Mouse (Mus musculus) cerebellum, adult 11 months (tissue): ENCODE data around the gene Skap1.
"Not testable (repeated sequence)": the region's sequence is repeated elsewhere in the genome, so short reads cannot be mapped to it uniquely, and the experiment has no call there.

Experiments
- DNase-seq: peaks from one replicate; pipeline ENCODE4 v3.0.0; 2022

The Skap1 gene

GRCm38 (mm10) chr11:96761984-96762383 is 297.6 kb downstream of the Skap1 start:
- no peak for DNase-seq

DNA sequence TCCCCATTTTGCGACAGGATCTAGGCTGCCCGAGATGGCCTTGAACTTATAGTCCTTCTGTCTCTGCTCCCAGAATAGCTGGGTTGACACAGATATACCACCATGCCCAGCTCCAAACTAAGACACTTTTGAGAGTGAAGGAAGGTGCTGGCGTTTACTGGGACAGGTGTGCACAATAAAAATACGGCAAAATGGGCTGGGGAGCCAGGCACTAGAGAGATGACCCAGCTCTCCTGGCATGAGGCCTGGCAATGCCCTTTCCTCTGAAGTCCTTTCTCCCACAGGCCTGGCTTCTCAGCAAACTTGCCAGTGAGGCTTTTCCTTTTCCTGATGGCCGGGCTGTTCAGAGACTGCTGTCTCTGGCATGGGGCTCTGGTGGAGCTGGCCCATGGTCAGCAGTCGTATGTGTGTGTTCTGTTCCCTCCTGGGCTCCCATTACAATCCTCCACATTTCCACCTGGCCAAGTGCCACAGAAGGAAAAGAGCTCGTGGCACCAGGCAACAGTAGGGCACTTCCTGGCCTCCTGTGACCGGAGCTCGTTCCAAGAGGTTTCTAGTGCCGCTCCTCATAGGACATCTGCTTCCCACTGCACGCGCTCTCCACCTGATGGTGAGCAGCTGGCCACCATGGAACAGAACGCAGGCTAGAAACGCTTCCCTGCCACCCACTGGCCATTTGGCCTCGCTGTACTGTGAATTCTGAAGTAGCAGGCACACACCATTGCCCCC is 298.5 kb downstream of the Skap1 start:
- peak; percentile 83 for DNase-seq

GRCm38 (mm10) chr11:96764511-96765350 is 300.3 kb downstream of the Skap1 start:
- no peak for DNase-seq

- no peak for DNase-seq
Measured at GRCm38 (mm10) chr11:96765645-96766044, 301.3 kb downstream of the Skap1 start.

- DNase-seq: no peak
Measured at GRCm38 (mm10) chr11:96766555-96766954, 302.2 kb downstream of the Skap1 start.

- no peak for DNase-seq
Measured at GRCm38 (mm10) chr11:96767096-96767495, 302.7 kb downstream of the Skap1 start.

- no peak for DNase-seq
Measured at GRCm38 (mm10) chr11:96768240-96768639, 303.8 kb downstream of the Skap1 start.

GRCm38 (mm10) chr11:96771274-96771975 is 307.0 kb downstream of the Skap1 start:
- DNase-seq: no peak

DNA sequence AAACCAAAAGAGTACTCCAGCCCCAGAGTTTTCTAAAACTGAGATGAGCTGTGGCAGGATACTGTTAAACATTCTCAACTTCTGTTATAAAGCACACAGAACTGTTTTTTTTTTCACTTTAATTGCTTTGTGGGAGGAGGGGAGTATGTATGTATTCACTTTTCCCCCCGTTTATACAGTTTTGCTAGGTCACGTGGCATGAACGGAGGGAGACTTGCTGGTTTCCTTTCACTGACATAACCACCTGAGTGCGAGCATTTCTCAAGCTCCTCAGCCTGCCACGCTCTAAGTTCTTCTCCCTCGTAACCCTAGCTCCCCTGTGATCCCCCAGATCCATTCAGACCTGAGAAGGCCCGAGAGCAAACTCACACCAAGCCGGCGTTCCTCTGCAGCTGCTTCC is 308.0 kb downstream of the Skap1 start:
- DNase-seq: no peak

DNA sequence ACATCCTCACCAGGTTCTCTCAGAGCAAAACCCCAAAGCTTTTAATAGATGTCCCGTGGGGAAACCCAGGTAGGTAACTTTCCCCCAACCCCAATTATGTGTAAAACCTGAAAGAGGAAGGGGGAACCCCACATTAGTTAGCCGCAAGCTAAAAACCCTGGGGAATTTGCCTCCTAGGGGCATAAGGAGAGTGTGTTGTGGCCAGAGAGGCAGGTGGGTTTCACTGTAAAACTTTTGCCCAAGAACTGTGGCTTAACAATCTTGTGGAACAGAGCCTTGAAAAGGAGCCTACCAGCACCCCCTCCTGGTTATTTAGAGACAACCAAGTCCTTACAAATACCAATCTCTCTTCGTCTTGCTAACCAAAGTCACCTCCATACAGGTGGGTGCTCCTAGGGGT is 310.1 kb downstream of the Skap1 start:
- no peak for DNase-seq

- DNase-seq: no peak
Measured at GRCm38 (mm10) chr11:96775063-96775462, 310.7 kb downstream of the Skap1 start.

- no peak for DNase-seq
Measured at GRCm38 (mm10) chr11:96775665-96776064, 311.3 kb downstream of the Skap1 start.

DNA sequence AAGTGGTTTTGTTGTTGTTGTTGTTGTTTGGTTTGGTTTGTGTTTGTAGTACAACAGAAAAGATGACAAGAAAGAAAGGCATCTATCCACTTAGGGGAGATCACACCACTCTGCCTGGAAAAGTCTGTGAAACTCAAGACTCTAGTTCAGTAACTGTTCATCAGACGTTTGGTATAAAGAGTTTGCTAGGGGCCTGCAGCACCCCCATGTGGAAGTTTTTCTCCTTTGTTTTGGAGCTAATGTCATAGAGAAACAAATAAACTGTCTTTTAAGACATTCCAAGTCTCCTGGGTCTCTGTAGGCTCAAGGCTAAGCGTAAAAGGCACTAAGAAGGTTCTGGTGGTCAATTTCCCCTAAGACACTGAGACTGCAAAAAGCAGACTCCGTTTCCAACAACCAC is 311.7 kb downstream of the Skap1 start:
- no peak for DNase-seq

DNA sequence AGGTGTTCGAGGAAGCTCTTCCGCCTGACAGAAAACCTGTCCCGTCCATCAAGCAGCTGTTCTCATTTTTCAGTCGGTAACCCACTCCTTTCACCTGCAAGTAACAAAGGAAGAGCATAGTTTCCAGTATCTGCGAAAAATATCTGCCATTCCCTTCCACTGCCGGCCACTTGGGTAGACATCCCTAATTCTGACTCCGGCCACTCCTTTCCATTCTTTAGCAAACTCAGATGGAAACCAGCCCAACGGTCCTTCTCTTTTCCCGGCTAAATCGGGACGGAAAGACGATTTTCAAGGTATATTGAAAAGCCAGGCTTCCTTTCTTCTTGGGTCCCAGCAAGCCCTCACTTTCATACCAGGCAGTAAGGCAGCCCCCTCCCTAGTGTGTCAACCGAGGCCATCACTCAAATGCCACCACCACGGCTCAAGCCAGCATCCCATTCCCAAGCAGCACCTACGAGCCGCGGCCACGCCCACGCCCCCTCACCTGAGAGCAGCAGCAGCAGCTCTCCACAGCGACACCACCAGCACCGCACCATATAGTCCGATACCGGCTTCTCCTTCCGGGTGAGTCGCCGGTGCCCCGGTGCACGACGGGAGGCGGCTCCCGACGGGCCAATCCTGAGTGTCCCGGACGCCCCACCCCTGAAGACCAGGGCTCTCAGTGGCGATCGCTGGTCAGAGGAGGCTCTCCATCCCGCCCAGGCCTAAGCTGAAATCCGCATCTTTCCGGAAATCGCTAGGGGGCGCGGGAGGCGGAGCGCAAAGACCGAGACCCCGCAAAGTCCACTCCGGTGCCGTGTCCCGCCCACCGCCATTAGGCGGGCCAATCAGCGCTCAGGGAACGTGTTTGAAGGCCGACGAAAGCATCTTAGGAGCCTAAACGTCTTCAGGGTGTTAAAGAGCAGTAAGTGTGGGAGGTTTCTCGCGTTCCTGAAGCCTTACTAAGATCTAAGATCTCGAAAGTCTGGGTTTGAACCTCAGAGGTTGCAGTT is 312.9 kb downstream of the Skap1 start, which contains the start of gene Snx11:
Gene Snx11, minus strand, starts transcription at position 592 of the 995 bp plus-strand sequence.
- peak; percentile 100 for DNase-seq

GRCm38 (mm10) chr11:96778061-96778627 is 313.8 kb downstream of the Skap1 start:
- not testable (repeated sequence) for DNase-seq

DNA sequence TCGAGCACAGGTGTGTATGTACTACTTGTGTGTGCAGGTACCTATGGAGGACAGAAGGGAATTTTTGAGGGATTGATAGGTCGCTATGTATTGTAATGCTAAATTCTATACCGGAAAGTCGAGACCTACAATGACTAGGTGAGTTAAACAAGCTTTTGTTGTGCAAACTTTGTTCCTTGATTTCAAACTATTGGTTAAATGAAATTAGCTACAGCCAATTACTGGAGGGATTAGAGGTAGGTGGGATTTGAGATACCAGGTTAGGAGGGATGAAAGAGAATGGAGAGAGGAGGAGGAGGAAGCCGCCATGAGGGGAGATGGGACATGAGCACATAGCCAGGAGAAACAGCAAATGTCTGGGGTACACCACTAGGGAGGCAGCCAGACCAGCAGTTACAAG is 315.9 kb downstream of the Skap1 start:
- DNase-seq: no peak

- DNase-seq: no peak
Measured at GRCm38 (mm10) chr11:96781425-96781824, 317.0 kb downstream of the Skap1 start.

DNA sequence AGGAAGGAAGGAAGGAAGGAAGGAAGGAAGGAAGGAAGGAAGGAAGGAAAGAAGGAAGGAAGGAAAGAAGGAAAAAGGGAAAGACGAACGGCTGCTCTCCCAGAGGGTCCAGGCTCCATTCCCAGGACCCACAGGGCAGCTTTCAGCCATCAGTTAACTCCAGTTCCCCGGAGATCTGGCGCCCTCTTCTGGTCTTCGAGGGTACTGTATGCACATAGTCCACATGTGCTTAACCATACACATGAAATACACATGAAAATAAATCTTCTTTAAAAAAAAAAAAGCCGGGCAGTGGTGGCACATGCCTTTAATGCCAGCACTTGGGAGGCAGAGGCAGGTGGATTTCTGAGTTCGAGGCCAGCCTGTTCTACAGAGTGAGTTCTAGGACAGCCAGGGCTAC is 320.5 kb downstream of the Skap1 start:
- DNase-seq: peak; percentile 52

DNA sequence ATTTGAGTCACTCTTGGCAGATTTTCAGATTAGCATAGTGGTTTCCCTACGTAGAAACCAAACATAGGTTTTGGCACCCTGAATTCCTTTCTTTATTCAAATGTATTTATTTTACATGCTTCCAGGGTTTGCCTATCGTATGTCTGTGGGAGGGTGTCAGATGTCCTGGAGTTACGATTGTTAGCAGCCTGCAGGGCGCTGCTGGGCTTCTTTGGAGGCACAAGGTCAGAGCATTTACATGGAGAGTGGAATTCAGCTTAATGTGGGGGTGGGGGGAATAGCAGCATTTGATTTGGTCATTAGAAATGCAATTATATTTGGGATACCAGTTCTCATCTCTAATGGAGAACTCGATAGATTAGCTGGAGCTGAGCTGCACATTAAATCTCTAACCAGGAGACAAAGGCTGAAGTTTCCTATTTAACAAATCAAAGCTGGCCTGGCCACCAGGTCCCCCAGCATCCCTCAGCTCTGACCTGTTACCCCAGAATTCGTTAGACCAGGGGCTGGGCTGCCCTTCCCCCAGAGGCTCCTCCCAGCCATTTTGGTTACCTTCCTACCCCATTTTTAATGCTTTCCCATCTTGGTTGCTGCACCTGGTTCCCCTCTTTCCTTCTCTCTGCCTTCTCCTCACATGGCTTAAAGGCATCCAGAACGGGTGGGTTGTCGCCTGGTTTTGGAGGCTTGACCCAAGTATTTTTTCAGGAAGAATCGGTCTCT is 322.5 kb downstream of the Skap1 start:
- no peak for DNase-seq

GRCm38 (mm10) chr11:96788871-96789795 is 324.7 kb downstream of the Skap1 start, which contains the start of gene Cbx1:
Cbx1 (plus strand) TSS chr11:96789127.
- peak; percentile 83 for DNase-seq
